Mouse (Mus musculus) Patski (cell line): ENCODE results near the gene Trim16. TPM values are rescaled to one million over a fixed set of nuclear protein-coding genes. Genes with fewer than 3 reads are reported as not detected.

Experiments used
- ATAC-seq: fragments of 100-300 bp; one replicate; pipeline ENCODE4 v1.8.0; 2021
- CTCF ChIA-PET: fragments of 350-600 bp; sonication (Branson Sonifier 250); formaldehyde crosslinking; loops from one replicate; lab custom pipeline; 2022; ENCODE audit warnings: inconsistent platforms; lab: Charles Lee
- POLR2A ChIA-PET: fragments of 350-600 bp; sonication (Branson Sonifier 250); formaldehyde crosslinking; loops from one replicate; lab custom pipeline; 2022; ENCODE audit warnings: antibody characterized with exemption, inconsistent platforms; lab: Charles Lee
- DNase-seq: peaks from one replicate; pipeline ENCODE4 v3.0.0-alpha.2; 2011; ENCODE audit warnings: low read depth, low spot score
- H3K27me3 ChIP-seq: fragments of 371-371 bp; one replicate; pipeline ENCODE4 v1.5.1; 2021
- CTCF ChIP-seq: fragments of 100-300 bp; IDR thresholded peaks from one replicate; pipeline ENCODE4 v1.5.1; 2021
- in situ Hi-C: fragments of 300-500 bp; cut with MboI; formaldehyde crosslinking; loops from 3 replicates; pipeline ENCODE4 v1.11.1; 2018; ENCODE audit warnings: low pct_unique_long_range_greater_than_20kb, mixed read lengths
- polyA plus RNA-seq: library from polyadenylated mRNA; unstranded; gene quantifications from one replicate; pipeline ENCODE4 v1.2.3, GENCODE M21; 2021

Gene Trim16
- polyA plus RNA-seq, 1 experiment from 2014 or later: 2.8 TPM

GRCm38 (mm10) chr11:62815438-62815837, 4.6 kb upstream of the Trim16 start:
- ChIA-PET POLR2A (interaction anchor here (0.6 kb wide), 1 partner anchor 48 kb away, joined by 3 read pairs; no protein-coding TSS in a partner anchor), CTCF (no interaction called here)
- DNase-seq (no peak), ATAC-seq (no peak)
- in situ Hi-C loops: no loop called here
- no peak for TF ChIP-seq CTCF
- no peaks in the 10 kb centered on the region for H3K27me3 ChIP-seq

DNA sequence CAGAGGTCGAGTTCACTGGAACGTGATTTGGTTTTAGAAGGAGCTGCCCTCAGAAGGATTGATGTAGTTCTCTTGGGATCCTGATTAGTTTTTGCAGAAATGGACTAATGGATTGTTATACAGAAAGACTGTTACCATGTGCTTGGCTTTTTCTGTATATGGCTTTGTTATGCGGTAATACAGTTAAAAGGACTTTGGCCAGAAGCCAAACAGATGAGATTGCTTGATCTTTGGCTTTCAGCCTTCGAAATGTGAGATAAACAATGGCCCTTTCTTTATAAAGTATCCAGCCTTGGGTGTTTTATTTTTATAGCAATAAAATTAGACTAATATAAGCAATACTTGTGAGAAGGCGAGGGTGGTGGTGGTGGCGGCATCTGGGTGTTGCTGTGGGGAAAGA, 3.4 kb upstream of the Trim16 start:
- no peak for ATAC-seq
- CTCF ChIA-PET: no interaction called here
- POLR2A ChIA-PET: no interaction called here
- in situ Hi-C loops: no loop called here
- no peak for DNase-seq
- H3K27me3 ChIP-seq: no peaks in the 10 kb centered on the region
- TF ChIP-seq CTCF: no peak

DNA sequence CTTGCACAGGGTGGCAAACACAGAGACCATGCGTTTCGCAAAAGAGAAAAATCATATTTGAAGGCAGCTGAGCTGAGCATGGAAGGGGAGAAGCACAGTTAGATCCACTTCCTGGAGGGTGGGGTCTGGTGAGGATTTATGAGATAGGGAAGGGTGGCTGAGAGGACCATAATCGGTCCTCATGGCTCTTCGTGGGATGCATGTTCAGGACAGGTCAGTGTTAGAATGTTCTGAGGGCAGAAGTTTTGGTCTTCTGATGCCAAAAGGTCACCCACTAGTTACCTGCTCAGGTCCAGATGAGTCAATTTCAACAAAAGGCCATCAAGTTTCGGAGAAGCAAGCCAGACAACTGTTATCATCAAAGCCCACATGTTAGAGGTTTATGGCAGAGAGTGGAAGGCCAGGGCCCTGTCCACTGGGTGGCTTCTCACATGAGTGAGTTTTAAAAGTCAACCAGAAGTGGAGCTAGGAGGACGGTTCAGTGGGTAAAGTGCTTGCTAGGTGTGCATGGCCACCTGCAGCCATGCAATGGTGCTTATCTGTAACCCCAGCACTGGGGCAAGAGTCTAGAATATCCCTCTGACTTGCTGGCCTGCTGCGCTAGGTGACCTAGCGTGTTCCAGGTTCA, 858 bp upstream of the Trim16 start:
- ChIA-PET POLR2A (interaction anchor here (0.7 to 0.9 kb wide), 2 partner anchors 11 to 216 kb away, joined by 3 read pairs; no protein-coding TSS in a partner anchor), CTCF (interaction anchor here (1.5 kb wide), 1 partner anchor 14 kb away, joined by 4 read pairs; no protein-coding TSS in a partner anchor)
- no peaks in the 10 kb centered on the region for H3K27me3 ChIP-seq
- no peak for TF ChIP-seq CTCF
- in situ Hi-C loops: no loop called here
- no peak for DNase-seq
- no peak for ATAC-seq

GRCm38 (mm10) chr11:62820661-62821437, 818 bp downstream of the Trim16 start:
- ATAC-seq (peak; percentile 22), DNase-seq (no peak)
- no peaks in the 10 kb centered on the region for H3K27me3 ChIP-seq
- TF ChIP-seq CTCF: no peak
- ChIA-PET CTCF (interaction anchor here (1.2 to 1.5 kb wide), 2 partner anchors 16 to 27 kb away, joined by 3 to 4 read pairs; no protein-coding TSS in a partner anchor), POLR2A (interaction anchor here (0.6 to 1.1 kb wide), 2 partner anchors 9 to 605 kb away, joined by 3 to 4 read pairs; no protein-coding TSS in a partner anchor)
- in situ Hi-C loops: no loop called here

DNA sequence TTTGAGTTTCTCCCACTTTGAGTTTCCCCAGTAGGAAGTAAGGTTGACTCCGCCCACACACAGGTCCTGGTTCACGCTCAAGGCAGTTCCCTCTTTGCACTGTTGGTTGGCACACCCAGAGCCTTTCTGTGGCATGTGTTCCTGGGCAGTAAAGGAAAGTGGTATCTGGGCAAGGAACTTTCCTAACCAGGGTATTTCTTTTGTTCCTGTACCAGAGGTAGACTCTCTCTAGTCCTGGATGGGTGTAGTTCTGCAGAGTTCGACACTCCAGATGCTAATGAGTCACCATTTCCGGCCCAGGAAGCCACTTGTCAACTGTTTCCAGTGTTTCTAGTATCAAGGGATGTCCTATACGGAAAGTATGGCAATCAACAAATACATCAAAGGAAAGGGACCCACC, 1.9 kb downstream of the Trim16 start:
- ChIA-PET CTCF (interaction anchor here (1.3 kb wide), 1 partner anchor 29 kb away, joined by 3 read pairs; no protein-coding TSS in a partner anchor), POLR2A (interaction anchor here (0.6 kb wide), 1 partner anchor 604 kb away, joined by 3 read pairs; no protein-coding TSS in a partner anchor)
- ATAC-seq: no peak
- no peak for TF ChIP-seq CTCF
- H3K27me3 ChIP-seq: no peaks in the 10 kb centered on the region
- in situ Hi-C loops: no loop called here
- no peak for DNase-seq

- ATAC-seq (no peak), DNase-seq (no peak)
- no peaks in the 10 kb centered on the region for H3K27me3 ChIP-seq
- in situ Hi-C loops: no loop called here
- TF ChIP-seq CTCF: no peak
- CTCF ChIA-PET: interaction anchor here (0.7 to 1.5 kb wide), 2 partner anchors 27 to 456 kb away, joined by 3 read pairs; no protein-coding TSS in a partner anchor
- POLR2A ChIA-PET: no interaction called here
These were observed 4.2 kb downstream of the Trim16 start for GRCm38 (mm10) chr11:62824211-62824610.

GRCm38 (mm10) chr11:62825222-62826105, 5.4 kb downstream of the Trim16 start:
- ChIA-PET POLR2A (no interaction called here), CTCF (no interaction called here)

DNA sequence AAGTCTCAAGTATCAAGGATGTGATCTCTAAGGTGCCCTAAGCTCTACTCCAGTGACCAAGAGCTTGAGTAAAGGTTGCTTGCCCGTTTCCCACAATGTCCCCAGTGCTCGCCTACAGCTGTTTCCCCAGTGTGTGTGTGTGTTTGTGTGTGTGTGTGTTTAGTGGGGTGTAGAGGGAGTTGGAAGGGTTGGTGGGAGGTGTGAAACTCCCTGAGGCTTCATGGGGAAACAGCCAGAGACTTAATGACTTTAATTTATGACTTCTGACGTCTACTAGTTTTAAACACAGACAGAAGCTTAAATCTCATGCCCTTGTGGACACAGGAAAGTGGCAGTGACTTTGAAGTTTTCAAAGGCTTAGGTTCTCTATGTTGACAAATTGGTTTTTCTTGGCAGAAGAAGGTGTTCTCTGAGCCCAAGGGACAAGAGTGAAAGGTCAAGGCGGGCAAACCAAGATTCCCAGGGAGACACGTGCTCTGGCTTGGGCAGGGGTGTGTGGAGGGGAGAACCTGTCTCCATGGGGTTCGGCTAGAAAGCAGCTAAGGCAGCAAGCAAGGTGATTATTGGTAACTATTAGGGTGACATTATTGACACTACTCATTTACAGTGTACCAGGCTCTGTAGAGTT, 6.2 kb downstream of the Trim16 start:
- in situ Hi-C loops: no loop called here
- no peak for TF ChIP-seq CTCF
- ATAC-seq (no peak), DNase-seq (no peak)
- no peaks in the 10 kb centered on the region for H3K27me3 ChIP-seq
- ChIA-PET CTCF (no interaction called here), POLR2A (no interaction called here)

More at GRCm38 (mm10) chr11:62825222-62826105, 5.4 kb downstream of the Trim16 start:
- DNase-seq (no peak), ATAC-seq (no peak)
- no peak for TF ChIP-seq CTCF
- no peaks in the 10 kb centered on the region for H3K27me3 ChIP-seq
- in situ Hi-C loops: no loop called here

DNA sequence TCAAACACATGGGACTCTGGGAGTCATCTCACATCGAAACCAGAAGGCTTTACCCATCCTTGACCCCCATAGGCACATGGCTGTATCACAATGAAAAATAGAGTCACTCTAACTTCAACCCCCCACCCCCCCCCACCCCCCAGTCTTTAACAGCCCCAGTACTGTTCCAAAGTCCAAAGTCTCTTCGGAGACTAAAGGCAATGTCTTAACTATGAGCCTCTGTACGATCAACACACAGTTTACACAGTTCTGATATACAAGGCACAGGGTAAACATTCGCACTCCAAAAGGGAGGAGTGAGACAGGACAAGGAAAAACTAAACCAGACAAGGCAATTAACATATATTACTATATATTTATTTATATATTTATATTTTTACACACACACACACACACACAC, 7.1 kb downstream of the Trim16 start:
- DNase-seq: no peak
- POLR2A ChIA-PET: no interaction called here
- ATAC-seq: no peak
- TF ChIP-seq CTCF: no peak
- no peaks in the 10 kb centered on the region for H3K27me3 ChIP-seq
- in situ Hi-C loops: no loop called here
- CTCF ChIA-PET: no interaction called here

- TF ChIP-seq CTCF: no peak
- POLR2A ChIA-PET: no interaction called here
- DNase-seq: no peak
- H3K27me3 ChIP-seq: no peaks in the 10 kb centered on the region
- CTCF ChIA-PET: no interaction called here
- in situ Hi-C loops: no loop called here
- ATAC-seq: no peak
These were observed 7.9 kb downstream of the Trim16 start for GRCm38 (mm10) chr11:62827911-62828310.
